Mouse (Mus musculus): Measurements from ENCODE around the gene Spred3. TPM values are rescaled to one million over a fixed set of nuclear protein-coding genes. Genes with fewer than 3 reads are reported as not detected.
A peak's percentile ranks its signal among the peaks of the same experiment; 100 is the strongest.
"Not testable (repeated sequence)": the region's sequence is repeated elsewhere in the genome, so short reads cannot be mapped to it uniquely, and the experiment has no call there.

The Spred3 gene
- 5.6 and 6.5 TPM in 2 replicates for polyA plus RNA-seq (2014; fragmentation: Nextera tagmentation; extraction: Ambion mirVana)

DNA sequence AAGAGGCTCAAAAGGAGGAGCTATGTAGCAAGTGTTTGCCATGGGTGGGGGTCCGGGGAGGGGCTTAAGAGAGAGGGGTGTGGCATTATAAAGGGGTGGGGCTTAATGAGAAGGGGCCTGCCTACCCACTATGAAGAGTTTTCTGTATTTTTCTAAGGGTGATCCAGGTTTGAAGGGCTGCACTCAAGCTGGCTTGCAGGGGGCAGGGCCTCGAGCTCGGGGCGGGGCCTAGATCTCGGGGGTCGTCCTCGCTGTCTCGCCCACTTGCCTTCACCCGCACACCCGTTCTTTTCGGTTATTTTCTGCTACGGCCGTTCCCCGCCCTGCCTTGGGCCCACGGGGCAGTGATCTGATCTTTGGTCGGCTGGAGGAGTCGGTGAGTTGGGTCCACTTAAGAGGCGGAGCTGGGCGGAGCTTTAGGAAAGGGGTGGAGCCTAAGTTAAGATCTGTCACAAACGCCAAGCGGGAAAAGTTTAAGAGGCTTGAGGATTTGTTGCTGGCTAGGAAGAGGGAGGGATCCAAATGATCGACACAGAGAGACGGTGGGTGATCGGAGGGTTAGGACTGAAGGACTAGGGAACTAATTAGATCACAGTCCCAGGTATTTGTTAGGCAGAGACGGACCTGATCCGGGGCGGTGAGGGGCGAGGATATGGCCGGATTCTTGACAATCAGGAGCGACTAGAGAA, at the start of gene Spred3, which contains the start of gene Ggn:
Spred3 (minus strand) TSS at position 346 of the 689 bp plus-strand sequence.
Ggn (plus strand) TSS at position 145 of the 689 bp plus-strand sequence.
- H3K27me3 ChIP-seq (ENCODE audit: control insufficient read depth, insufficient read depth, low read length): peaks cover 39% of the 10 kb centered on the region
- no peaks in the 10 kb centered on the region for H3K9me3 ChIP-seq (ENCODE audit: control insufficient read depth, low read length)
- ATAC-seq (ENCODE audit: insufficient read depth, low FRiP score, low TSS enrichment) (peak; percentile 22), DNase-seq (ENCODE audit: low spot score) (peak; percentile 71)
- H3K4me1 ChIP-seq (ENCODE audit: control insufficient read depth, insufficient read depth, low read length): peaks cover 16% of the 10 kb centered on the region
- peak within 1 kb of the TSS; percentile 68 for H3K9ac ChIP-seq (ENCODE audit: low read length)
- WGBS: under 1% methylated on average over 30 of the region's 30 CpGs
- H3K27ac ChIP-seq (ENCODE audit: low read depth, low read length): peak within 1 kb of the TSS; percentile 74
- H3K36me3 ChIP-seq (ENCODE audit: control insufficient read depth, insufficient read depth, low read length): peaks cover 15% of the 10 kb centered on the region
- peak within 1 kb of the TSS; percentile 60 for H3K4me3 ChIP-seq (ENCODE audit: low read depth, low read length)
- H3K4me2 ChIP-seq (ENCODE audit: low read depth): peak within 1 kb of the TSS; percentile 67

DNA sequence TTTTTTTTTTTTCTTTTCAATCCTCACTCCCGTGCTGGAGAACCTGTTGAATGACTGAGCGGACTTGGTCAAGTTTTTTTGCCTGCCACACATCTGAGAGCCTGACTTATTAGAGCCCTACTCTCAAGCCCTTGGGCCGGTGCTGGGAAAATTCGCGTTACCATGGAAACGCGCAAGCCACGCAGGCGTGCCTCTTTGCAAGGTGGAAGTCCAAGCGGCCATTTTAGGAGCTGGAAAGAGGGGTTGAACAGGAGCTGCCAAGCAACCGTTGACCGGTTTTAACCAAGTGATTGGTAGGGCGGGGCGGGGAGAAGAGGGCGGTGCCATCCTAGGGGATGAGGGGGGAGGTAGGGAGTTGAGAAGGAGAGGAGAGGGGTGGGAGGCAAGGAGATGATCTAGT, 44.6 kb upstream of the Spred3 start:
- peaks cover 7% of the 10 kb centered on the region for H3K27me3 ChIP-seq (ENCODE audit: control insufficient read depth, insufficient read depth, low read length)
- WGBS: 41% methylated on average over 15 of the region's 15 CpGs
- no peak overlapping the region for H3K27ac ChIP-seq (ENCODE audit: low read depth, low read length)
- ATAC-seq (ENCODE audit: insufficient read depth, low FRiP score, low TSS enrichment) (no peak), DNase-seq (ENCODE audit: low spot score) (peak; percentile 25)
- no peaks in the 10 kb centered on the region for H3K9me3 ChIP-seq (ENCODE audit: control insufficient read depth, low read length)
- no peak overlapping the region for H3K4me2 ChIP-seq (ENCODE audit: low read depth)
- no peak overlapping the region for H3K4me3 ChIP-seq (ENCODE audit: low read depth, low read length)
- no peaks in the 10 kb centered on the region for H3K4me1 ChIP-seq (ENCODE audit: control insufficient read depth, insufficient read depth, low read length)
- no peak overlapping the region for H3K9ac ChIP-seq (ENCODE audit: low read length)
- H3K36me3 ChIP-seq (ENCODE audit: control insufficient read depth, insufficient read depth, low read length): no peaks in the 10 kb centered on the region

DNA sequence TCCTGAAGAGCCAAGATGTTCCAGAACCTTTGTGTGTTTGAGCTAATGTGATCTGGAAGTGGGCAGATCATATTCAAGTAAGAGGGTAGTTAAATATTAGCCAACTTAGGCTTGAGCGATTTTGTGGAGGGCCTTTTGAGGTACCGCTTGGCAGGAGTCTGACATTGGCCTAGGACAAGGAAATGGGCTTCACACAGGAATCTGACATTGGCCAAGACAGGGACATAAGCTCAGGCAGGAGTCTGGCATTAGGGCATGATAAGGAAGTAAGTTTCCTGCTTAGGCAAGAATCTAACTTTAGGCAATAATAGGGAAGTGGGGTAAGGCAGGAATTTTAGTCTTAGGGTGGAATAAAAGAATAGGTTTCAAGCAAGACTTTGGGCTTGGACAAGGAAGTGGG, 44.0 kb upstream of the Spred3 start:
- ATAC-seq (ENCODE audit: insufficient read depth, low FRiP score, low TSS enrichment): no peak

DNA sequence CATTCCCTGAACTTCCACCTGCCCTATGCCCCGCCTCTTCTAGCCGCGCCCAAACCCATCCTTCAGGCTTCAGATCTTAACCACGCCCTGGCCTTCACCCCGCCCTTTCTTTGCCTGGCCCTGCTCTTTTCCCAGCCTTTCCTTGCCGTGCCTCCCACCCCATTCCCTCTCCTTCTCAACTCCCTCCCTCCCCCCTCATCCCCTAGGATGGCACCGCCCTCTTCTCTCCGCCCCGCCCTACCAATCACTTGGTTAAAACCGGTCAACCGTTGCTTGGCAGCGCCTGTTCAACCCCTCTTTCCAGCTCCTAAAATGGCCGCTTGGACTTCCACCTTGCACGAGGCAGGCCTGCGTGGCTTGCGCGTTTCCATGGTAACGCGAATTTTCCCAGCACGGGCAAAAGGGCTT, 43.5 kb upstream of the Spred3 start, which contains the start of gene Catsperg1:
Catsperg1 (minus strand) TSS at position 361 of the 408 bp plus-strand sequence.
- Histone ChIP-seq H3K36me3 (ENCODE audit: control insufficient read depth, insufficient read depth, low read length) (no peaks in the 10 kb centered on the region), H3K9ac (ENCODE audit: low read length) (no peak within 1 kb of the TSS), H3K27ac (ENCODE audit: low read depth, low read length) (no peak within 1 kb of the TSS), H3K4me1 (ENCODE audit: control insufficient read depth, insufficient read depth, low read length) (no peaks in the 10 kb centered on the region), H3K27me3 (ENCODE audit: control insufficient read depth, insufficient read depth, low read length) (peaks cover 7% of the 10 kb centered on the region), H3K4me3 (ENCODE audit: low read depth, low read length) (peak within 1 kb of the TSS; percentile 4; the same call in 1 of the 2 replicates), H3K9me3 (ENCODE audit: control insufficient read depth, low read length) (no peaks in the 10 kb centered on the region), H3K4me2 (ENCODE audit: low read depth) (peak within 1 kb of the TSS; percentile 26)
- ATAC-seq (ENCODE audit: insufficient read depth, low FRiP score, low TSS enrichment) (peak; percentile 74; the same call in 1 of the 2 replicates), DNase-seq (ENCODE audit: low spot score) (peak; percentile 79)
- WGBS: 2% methylated on average over 20 of the region's 20 CpGs

More for the DNA sequence above, 44.0 kb upstream of the Spred3 start:
- H3K9me3 ChIP-seq (ENCODE audit: control insufficient read depth, low read length): no peaks in the 10 kb centered on the region
- WGBS: 56% methylated on average over 2 of the region's 2 CpGs
- H3K27me3 ChIP-seq (ENCODE audit: control insufficient read depth, insufficient read depth, low read length): peaks cover 7% of the 10 kb centered on the region
- H3K4me3 ChIP-seq (ENCODE audit: low read depth, low read length): no peak overlapping the region
- H3K9ac ChIP-seq (ENCODE audit: low read length): no peak overlapping the region
- DNase-seq (ENCODE audit: low spot score): no peak
- no peak overlapping the region for H3K4me2 ChIP-seq (ENCODE audit: low read depth)
- H3K27ac ChIP-seq (ENCODE audit: low read depth, low read length): no peak overlapping the region
- no peaks in the 10 kb centered on the region for H3K36me3 ChIP-seq (ENCODE audit: control insufficient read depth, insufficient read depth, low read length)
- H3K4me1 ChIP-seq (ENCODE audit: control insufficient read depth, insufficient read depth, low read length): no peaks in the 10 kb centered on the region

DNA sequence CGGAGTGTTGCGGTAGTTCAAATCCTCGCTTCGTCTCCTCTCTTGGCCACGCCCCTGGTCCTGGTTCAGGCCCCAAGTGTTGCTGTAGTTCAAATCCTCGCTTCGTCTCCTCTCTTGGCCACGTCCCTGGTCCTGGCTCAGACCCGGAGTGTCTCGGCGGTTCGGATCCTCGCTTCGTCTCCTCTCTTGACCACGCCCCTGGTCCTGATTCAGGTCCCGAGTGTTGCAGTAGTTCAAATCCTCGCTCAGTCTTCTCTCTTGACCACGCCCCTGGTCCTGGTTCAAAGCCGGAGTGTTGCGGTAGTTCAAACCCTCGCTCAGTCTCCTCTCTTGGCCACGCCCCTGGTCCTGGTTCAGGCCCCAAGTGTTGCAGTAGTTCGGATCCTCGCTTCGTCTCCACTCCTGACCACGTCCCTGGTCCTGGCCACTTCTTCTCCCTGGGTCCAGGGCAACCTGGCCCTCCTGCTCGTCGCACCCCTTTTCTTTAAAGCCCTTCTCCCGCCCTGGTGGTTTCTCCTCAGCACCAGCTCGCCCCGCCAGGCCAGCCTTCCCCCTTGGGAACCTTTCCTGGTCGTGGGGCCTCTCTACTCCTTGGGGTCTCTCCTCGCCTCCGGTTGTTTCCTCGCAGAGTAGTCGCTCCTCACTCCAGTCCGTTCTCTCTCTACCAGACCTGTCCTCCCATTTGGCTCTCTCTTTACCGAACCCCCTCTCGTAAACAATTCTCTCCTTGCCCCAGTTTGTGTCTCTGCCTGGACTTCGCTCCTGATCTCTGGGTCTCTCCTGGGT, 42.8 kb upstream of the Spred3 start:
- not testable (repeated sequence) for H3K4me1 ChIP-seq (ENCODE audit: control insufficient read depth, insufficient read depth, low read length); H3K27me3 ChIP-seq (ENCODE audit: control insufficient read depth, insufficient read depth, low read length); ATAC-seq (ENCODE audit: insufficient read depth, low FRiP score, low TSS enrichment); H3K36me3 ChIP-seq (ENCODE audit: control insufficient read depth, insufficient read depth, low read length); H3K9me3 ChIP-seq (ENCODE audit: control insufficient read depth, low read length); DNase-seq (ENCODE audit: low spot score); H3K27ac ChIP-seq (ENCODE audit: low read depth, low read length); H3K9ac ChIP-seq (ENCODE audit: low read length)
- peak overlapping the region; percentile 26 for H3K4me2 ChIP-seq (ENCODE audit: low read depth)
- peak overlapping the region; percentile 4; the same call in 1 of the 2 replicates for H3K4me3 ChIP-seq (ENCODE audit: low read depth, low read length)
- WGBS: 13% methylated on average over 40 of the region's 40 CpGs

DNA sequence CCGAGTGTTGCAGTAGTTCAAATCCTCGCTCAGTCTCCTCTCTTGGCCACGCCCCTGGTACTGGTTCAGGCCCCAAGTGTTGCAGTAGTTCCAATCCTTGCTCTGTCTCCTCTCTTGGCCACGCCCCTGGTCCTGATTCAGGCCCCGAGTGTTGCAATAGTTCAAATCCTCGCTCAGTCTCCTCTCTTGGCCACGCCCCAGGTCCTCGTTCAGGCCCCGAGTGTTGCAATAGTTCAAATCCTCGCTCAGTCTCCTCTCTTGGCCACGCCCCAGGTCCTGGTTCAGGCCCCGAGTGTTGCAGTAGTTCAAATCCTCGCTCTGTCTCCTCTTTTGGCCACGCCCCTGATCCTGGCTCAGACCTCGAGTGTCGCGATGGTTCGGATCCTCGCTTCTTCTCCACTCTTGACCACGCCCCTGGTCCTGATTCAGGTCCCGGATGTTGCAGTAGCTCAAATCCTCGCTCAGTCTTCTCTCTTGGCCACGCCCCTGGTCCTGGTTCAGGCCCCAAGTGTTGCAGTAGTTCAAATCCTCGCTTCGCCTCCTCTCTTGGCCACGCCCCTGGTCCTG, 42.1 kb upstream of the Spred3 start:
- no peak for ATAC-seq (ENCODE audit: insufficient read depth, low FRiP score, low TSS enrichment)
- H3K4me3 ChIP-seq (ENCODE audit: low read depth, low read length): no peak overlapping the region
- no peaks in the 10 kb centered on the region for H3K4me1 ChIP-seq (ENCODE audit: control insufficient read depth, insufficient read depth, low read length)
- 11% methylated on average over 26 of the region's 26 CpGs for WGBS
- H3K27me3 ChIP-seq (ENCODE audit: control insufficient read depth, insufficient read depth, low read length): peaks cover 7% of the 10 kb centered on the region
- no peak overlapping the region for H3K4me2 ChIP-seq (ENCODE audit: low read depth)
- no peak overlapping the region for H3K27ac ChIP-seq (ENCODE audit: low read depth, low read length)
- no peak overlapping the region for H3K9ac ChIP-seq (ENCODE audit: low read length)
- H3K36me3 ChIP-seq (ENCODE audit: control insufficient read depth, insufficient read depth, low read length): no peaks in the 10 kb centered on the region
- H3K9me3 ChIP-seq (ENCODE audit: control insufficient read depth, low read length): no peaks in the 10 kb centered on the region
- peak; percentile 18 for DNase-seq (ENCODE audit: low spot score)

DNA sequence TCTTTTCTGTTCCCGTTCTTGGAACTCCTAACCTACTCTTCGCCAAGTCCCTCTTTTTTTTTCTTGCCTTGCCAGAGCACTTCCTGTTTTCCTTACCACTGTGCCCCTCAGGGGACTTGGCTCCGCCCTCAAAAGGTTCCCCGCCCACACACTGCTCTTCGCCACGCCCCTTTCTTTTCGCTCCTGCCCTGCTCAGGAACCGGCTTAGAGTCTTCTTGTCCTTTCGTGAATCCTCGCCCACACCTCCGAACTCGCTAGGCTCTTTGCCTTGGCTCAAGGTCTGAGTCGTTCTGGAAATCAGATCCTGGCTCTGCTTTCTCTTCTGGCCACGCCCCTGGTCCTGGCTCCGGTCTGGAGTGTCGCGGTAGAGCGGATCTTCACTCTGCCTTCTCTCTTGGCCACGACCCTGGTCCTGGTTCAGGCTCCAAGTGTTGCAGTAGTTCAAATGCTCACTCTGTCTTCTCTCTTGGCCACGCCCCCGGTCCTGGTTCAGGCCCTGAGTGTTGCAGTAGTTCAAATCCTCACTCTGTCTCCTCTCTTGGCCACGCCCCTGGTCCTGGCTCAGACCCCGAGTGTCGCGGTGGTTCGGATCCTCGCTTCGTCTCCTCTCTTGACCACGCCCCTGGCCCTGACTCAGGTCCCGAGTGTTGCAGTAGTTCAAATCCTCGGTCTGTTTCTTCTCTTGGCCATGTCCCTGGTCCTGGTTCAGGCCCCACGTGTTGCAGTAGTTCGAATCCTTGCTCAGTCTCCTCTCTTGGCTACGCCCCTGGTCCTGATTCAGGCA, 41.4 kb upstream of the Spred3 start:
- ATAC-seq (ENCODE audit: insufficient read depth, low FRiP score, low TSS enrichment): no peak

DNA sequence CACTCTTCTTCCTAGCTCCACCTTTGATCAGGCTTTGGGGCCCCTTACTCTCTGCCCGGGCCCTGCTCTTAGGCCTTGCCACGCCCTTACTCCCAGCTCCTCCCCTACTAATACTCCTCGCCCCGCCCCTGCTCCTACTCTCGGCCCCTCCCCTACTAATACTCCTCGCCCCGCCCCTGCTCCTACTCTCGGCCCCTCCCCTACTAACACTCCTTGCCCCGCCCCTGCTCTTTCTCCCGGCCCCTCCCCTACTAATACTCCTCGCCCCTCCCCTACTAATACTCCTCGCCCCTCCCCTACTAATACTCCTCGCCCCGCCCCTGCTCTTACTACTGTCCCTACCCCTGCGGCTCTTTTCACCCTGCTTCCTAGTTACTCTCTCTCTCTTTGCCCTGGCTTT, 40.8 kb upstream of the Spred3 start:
- H3K4me1 ChIP-seq (ENCODE audit: control insufficient read depth, insufficient read depth, low read length); DNase-seq (ENCODE audit: low spot score); ATAC-seq (ENCODE audit: insufficient read depth, low FRiP score, low TSS enrichment); H3K9ac ChIP-seq (ENCODE audit: low read length); H3K4me3 ChIP-seq (ENCODE audit: low read depth, low read length); H3K4me2 ChIP-seq (ENCODE audit: low read depth); H3K36me3 ChIP-seq (ENCODE audit: control insufficient read depth, insufficient read depth, low read length); H3K27me3 ChIP-seq (ENCODE audit: control insufficient read depth, insufficient read depth, low read length); H3K27ac ChIP-seq (ENCODE audit: low read depth, low read length); H3K9me3 ChIP-seq (ENCODE audit: control insufficient read depth, low read length): not testable (repeated sequence)
- WGBS: 24% methylated on average over 15 of the region's 15 CpGs

More for the DNA sequence above, 41.4 kb upstream of the Spred3 start:
- peaks cover 7% of the 10 kb centered on the region for H3K27me3 ChIP-seq (ENCODE audit: control insufficient read depth, insufficient read depth, low read length)
- no peaks in the 10 kb centered on the region for H3K4me1 ChIP-seq (ENCODE audit: control insufficient read depth, insufficient read depth, low read length)
- H3K4me3 ChIP-seq (ENCODE audit: low read depth, low read length): peak overlapping the region; percentile 18
- peak overlapping the region; percentile 8 for H3K4me2 ChIP-seq (ENCODE audit: low read depth)
- no peak overlapping the region for H3K27ac ChIP-seq (ENCODE audit: low read depth, low read length)
- no peak overlapping the region for H3K9ac ChIP-seq (ENCODE audit: low read length)
- no peaks in the 10 kb centered on the region for H3K36me3 ChIP-seq (ENCODE audit: control insufficient read depth, insufficient read depth, low read length)
- peak; percentile 78 for DNase-seq (ENCODE audit: low spot score)
- no peaks in the 10 kb centered on the region for H3K9me3 ChIP-seq (ENCODE audit: control insufficient read depth, low read length)
- 5% methylated on average over 34 of the region's 34 CpGs for WGBS

Data from neural tube, embryonic 11.5 days (tissue).